Mouse (Mus musculus) limb, embryonic 11.5 days (tissue): Measurements from ENCODE around the gene Hras. TPM values are rescaled to one million over a fixed set of nuclear protein-coding genes. Genes with fewer than 3 reads are reported as not detected.

Source experiments
- ATAC-seq: fragments of 200-750 bp; cut with Nextera tagmentation; 2 replicates; pipeline ENCODE4 v1.8.0; 2017; ENCODE audit warnings: low read depth; ENCODE audit not compliant: insufficient number of reproducible peaks, low FRiP score, low TSS enrichment
- DNase-seq: peaks from one replicate; pipeline ENCODE4 v3.0.0-alpha.2; 2015; ENCODE audit warnings: low spot score
- H3K27ac ChIP-seq: fragments of 300-500 bp; sonication (generic); replicated peaks from 2 replicates; pipeline ENCODE4 v1.5.1; 2014; ENCODE audit warnings: low read depth, mild to moderate bottlenecking, low read length
- H3K27me3 ChIP-seq: fragments of 300-500 bp; sonication (generic); 2 replicates; pipeline ENCODE4 v1.6.1; 2014; ENCODE audit warnings: mild to moderate bottlenecking, low read length, mixed read lengths; ENCODE audit not compliant: control insufficient read depth, insufficient read depth
- H3K36me3 ChIP-seq: fragments of 300-500 bp; sonication (generic); 2 replicates; pipeline ENCODE4 v1.6.1; 2014; ENCODE audit warnings: mild to moderate bottlenecking, low read length, moderate library complexity, mixed read lengths; ENCODE audit not compliant: control insufficient read depth, insufficient read depth
- H3K4me1 ChIP-seq: fragments of 300-500 bp; sonication (generic); 2 replicates; pipeline ENCODE4 v1.6.1; 2014; ENCODE audit warnings: low read length, mixed read lengths; ENCODE audit not compliant: control insufficient read depth, insufficient read depth
- H3K4me2 ChIP-seq: fragments of 300-500 bp; sonication (generic); 2 replicates; pipeline ENCODE4 v1.6.1; 2014; ENCODE audit warnings: low read depth, mild to moderate bottlenecking, moderate library complexity; ENCODE audit not compliant: severe bottlenecking
- H3K4me3 ChIP-seq: fragments of 300-500 bp; sonication (generic); 2 replicates; pipeline ENCODE4 v1.5.1; 2014; ENCODE audit warnings: low read depth, low read length
- H3K9ac ChIP-seq: fragments of 300-500 bp; sonication (generic); 2 replicates; pipeline ENCODE4 v1.6.1; 2014; ENCODE audit warnings: mild to moderate bottlenecking, low read length
- H3K9me3 ChIP-seq: fragments of 300-500 bp; sonication (generic); 2 replicates; pipeline ENCODE4 v1.6.1; 2016; ENCODE audit warnings: low read length; ENCODE audit not compliant: control insufficient read depth
- WGBS: fragments of 180-500 bp; shearing (Covaris S2); extraction: QIAGEN DNeasy Blood & Tissue Kit; methylation state at CpG from one replicate; pipeline ENCODE4 v1.1.7; 2014; 5-methylcytosine and 5-hydroxymethylcytosine counted together
- polyA plus RNA-seq: library from polyadenylated mRNA; unstranded; fragments of >200 nt; fragmentation: Nextera tagmentation; extraction: Ambion mirVana; gene quantifications from 2 replicates; pipeline ENCODE4 v1.2.1, GENCODE M21; 2014

The Hras gene
- polyA plus RNA-seq, 1 experiment from 2014 or later, result 98.7 TPM

DNA sequence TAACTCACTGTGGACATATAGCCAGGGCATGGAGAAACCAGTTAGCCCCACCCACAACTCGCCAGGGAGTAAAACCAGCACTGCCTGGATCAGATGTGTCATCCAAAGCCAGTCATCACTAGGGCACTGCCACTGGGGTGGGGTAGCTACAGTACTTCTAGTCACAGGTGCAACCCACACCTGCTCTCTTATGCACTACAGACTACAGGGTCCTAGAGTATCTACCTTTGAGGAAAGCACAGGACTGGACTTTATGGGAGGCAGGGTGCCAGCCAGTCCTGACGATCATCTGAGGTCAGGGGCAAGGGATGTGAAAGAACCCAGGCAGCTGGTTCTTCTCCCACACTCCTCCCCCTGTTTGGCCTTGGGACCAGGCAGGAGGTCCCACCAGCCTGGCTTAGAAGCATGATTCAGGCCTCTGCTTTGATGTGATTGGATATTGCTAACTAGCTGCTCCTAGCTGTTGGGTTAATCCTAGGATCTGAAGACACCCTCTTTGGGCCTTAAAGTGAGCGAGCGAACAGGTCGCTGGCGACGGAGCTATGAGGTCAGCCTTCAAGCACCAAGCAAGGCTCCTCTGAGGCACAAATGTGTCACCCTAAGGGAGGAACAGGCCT, 25.8 kb downstream of the Hras start:
- Histone ChIP-seq H3K27ac (no peak overlapping the region), H3K27me3 (no peaks in the 10 kb centered on the region), H3K9ac (peak overlapping the region; percentile 78), H3K4me3 (peak overlapping the region; percentile 47), H3K4me2 (peak overlapping the region; percentile 78), H3K4me1 (peaks cover 8% of the 10 kb centered on the region), H3K36me3 (peaks cover 2% of the 10 kb centered on the region; the same call in 1 of the 2 replicates), H3K9me3 (no peaks in the 10 kb centered on the region)
- 14% methylated on average over 7 of the region's 7 CpGs for WGBS
- no peak for ATAC-seq
- DNase-seq, result no peak

DNA sequence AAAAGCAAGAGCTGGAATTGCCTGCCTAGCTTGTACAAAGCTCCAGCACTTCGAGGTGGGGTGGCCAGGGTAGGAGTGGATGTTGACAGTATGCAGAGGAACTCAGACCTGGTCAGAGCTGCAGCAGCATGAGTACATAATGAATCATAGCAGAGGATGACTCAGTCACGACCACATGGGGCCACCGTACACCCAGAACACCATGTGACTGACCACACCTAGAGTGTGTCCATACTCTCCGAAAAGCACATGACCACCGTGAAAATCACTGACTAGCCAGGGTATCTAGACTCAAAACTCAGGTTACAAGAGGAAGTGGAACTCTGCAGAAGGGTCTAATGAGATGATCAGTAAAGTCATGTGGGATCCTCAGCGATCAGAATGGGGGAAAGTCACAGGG, 29.0 kb downstream of the Hras start:
- Histone ChIP-seq H3K36me3 (peaks cover 11% of the 10 kb centered on the region), H3K27me3 (no peaks in the 10 kb centered on the region), H3K9ac (no peak overlapping the region), H3K4me2 (no peak overlapping the region), H3K27ac (no peak overlapping the region), H3K4me3 (no peak overlapping the region), H3K4me1 (peaks cover 5% of the 10 kb centered on the region), H3K9me3 (no peaks in the 10 kb centered on the region)
- DNase-seq, result no peak
- ATAC-seq, result no peak
- WGBS, result 89% methylated on average over 6 of the region's 6 CpGs

- DNase-seq (no peak), ATAC-seq (no peak)
- Histone ChIP-seq H3K27ac (no peak overlapping the region), H3K9ac (no peak overlapping the region), H3K9me3 (no peaks in the 10 kb centered on the region), H3K4me1 (peaks cover 5% of the 10 kb centered on the region), H3K4me3 (no peak overlapping the region), H3K4me2 (no peak overlapping the region), H3K36me3 (peaks cover 11% of the 10 kb centered on the region), H3K27me3 (no peaks in the 10 kb centered on the region)
- WGBS, result 97% methylated on average over 7 of the region's 7 CpGs
Measured at GRCm38 (mm10) chr7:141164397-141164796, 29.4 kb downstream of the Hras start.

- no peak overlapping the region for H3K9ac ChIP-seq
- no peaks in the 10 kb centered on the region for H3K4me1 ChIP-seq
- no peaks in the 10 kb centered on the region for H3K9me3 ChIP-seq
- no peak overlapping the region for H3K4me2 ChIP-seq
- H3K27me3 ChIP-seq, result no peaks in the 10 kb centered on the region
- ATAC-seq, result no peak
- H3K4me3 ChIP-seq, result no peak overlapping the region
- DNase-seq, result no peak
- H3K27ac ChIP-seq, result no peak overlapping the region
- 92% methylated on average over 9 of the region's 9 CpGs for WGBS
- H3K36me3 ChIP-seq, result peaks cover 25% of the 10 kb centered on the region
Measured at GRCm38 (mm10) chr7:141155362-141155761, 38.4 kb downstream of the Hras start.

DNA sequence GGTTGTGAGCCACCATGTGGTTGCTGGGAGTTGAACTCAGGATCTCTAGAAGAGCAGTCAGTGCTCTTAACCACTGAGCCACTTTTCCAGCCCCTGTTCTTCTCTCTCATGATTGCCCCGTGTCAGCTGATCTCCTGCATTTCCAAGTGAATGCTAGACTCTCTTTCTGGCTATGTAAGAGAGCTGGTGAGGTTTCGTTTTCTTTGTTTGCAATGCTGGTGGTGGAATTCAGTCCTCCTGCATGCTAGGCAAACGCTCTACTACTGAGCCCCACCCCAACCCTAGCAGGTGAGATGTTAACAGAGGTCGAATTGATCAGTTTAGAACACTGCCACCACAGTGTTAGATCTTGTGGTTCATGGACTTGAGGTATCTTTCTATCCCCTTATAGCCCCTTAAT, 45.2 kb downstream of the Hras start:
- H3K9me3 ChIP-seq, result no peaks in the 10 kb centered on the region
- H3K27ac ChIP-seq, result no peak overlapping the region
- H3K4me3 ChIP-seq, result no peak overlapping the region
- ATAC-seq, result no peak
- H3K4me1 ChIP-seq, result no peaks in the 10 kb centered on the region
- DNase-seq, result no peak
- H3K36me3 ChIP-seq, result peaks cover 23% of the 10 kb centered on the region
- 75% methylated on average over 4 of the region's 4 CpGs for WGBS
- no peaks in the 10 kb centered on the region for H3K27me3 ChIP-seq
- H3K4me2 ChIP-seq, result no peak overlapping the region
- no peak overlapping the region for H3K9ac ChIP-seq

GRCm38 (mm10) chr7:141147044-141147443, 46.8 kb downstream of the Hras start:
- Histone ChIP-seq H3K4me2 (no peak overlapping the region), H3K4me1 (no peaks in the 10 kb centered on the region), H3K4me3 (no peak overlapping the region), H3K36me3 (peaks cover 17% of the 10 kb centered on the region), H3K9ac (no peak overlapping the region), H3K9me3 (no peaks in the 10 kb centered on the region), H3K27ac (no peak overlapping the region), H3K27me3 (no peaks in the 10 kb centered on the region)
- DNase-seq (no peak), ATAC-seq (no peak)
- 92% methylated on average over 6 of the region's 6 CpGs for WGBS

- H3K9ac ChIP-seq, result no peak overlapping the region
- no peak overlapping the region for H3K4me2 ChIP-seq
- no peak for ATAC-seq
- H3K27me3 ChIP-seq, result no peaks in the 10 kb centered on the region
- DNase-seq, result no peak
- peaks cover 13% of the 10 kb centered on the region for H3K36me3 ChIP-seq
- H3K27ac ChIP-seq, result no peak overlapping the region
- 92% methylated on average over 12 of the region's 12 CpGs for WGBS
- H3K4me3 ChIP-seq, result no peak overlapping the region
- no peaks in the 10 kb centered on the region for H3K4me1 ChIP-seq
- H3K9me3 ChIP-seq, result no peaks in the 10 kb centered on the region
Measured at GRCm38 (mm10) chr7:141146043-141146595, 47.7 kb downstream of the Hras start.

DNA sequence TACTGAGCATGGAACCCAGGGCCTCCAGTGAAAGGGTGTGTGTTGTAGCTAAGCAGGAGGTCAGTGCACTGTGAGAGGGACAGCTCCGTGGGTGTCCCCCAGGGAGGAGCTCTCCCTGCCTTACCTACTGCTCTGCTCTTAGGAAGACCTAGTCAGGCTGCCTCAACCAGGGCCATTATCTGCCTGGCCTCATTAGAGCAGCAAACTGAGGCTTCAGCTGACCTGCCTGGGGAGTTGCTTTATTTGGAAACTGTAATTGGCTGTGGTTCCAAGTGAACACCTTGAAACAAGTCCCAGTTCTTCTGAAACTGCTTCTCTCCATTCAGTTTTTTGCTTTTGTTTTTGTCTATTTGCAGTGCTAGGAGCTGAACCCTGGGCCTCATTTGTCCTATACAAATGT, 48.4 kb downstream of the Hras start:
- Histone ChIP-seq H3K9ac (no peak overlapping the region), H3K9me3 (no peaks in the 10 kb centered on the region), H3K36me3 (peaks cover 13% of the 10 kb centered on the region), H3K27ac (no peak overlapping the region), H3K4me2 (no peak overlapping the region), H3K4me1 (no peaks in the 10 kb centered on the region), H3K27me3 (no peaks in the 10 kb centered on the region), H3K4me3 (no peak overlapping the region)
- ATAC-seq (no peak), DNase-seq (no peak)
- 83% methylated on average over 1 of the region's 1 CpGs for WGBS

GRCm38 (mm10) chr7:141144650-141145049, 49.2 kb downstream of the Hras start:
- H3K9ac ChIP-seq, result no peak overlapping the region
- H3K4me1 ChIP-seq, result no peaks in the 10 kb centered on the region
- no peaks in the 10 kb centered on the region for H3K27me3 ChIP-seq
- DNase-seq (no peak), ATAC-seq (no peak)
- no peak overlapping the region for H3K27ac ChIP-seq
- H3K4me3 ChIP-seq, result no peak overlapping the region
- no peaks in the 10 kb centered on the region for H3K9me3 ChIP-seq
- 92% methylated on average over 3 of the region's 3 CpGs for WGBS
- H3K4me2 ChIP-seq, result no peak overlapping the region
- H3K36me3 ChIP-seq, result peaks cover 11% of the 10 kb centered on the region
